Mouse (Mus musculus) lung, embryonic 14.5 days (tissue): Measurements from ENCODE around the gene Omg. TPM values are rescaled to one million over a fixed set of nuclear protein-coding genes. Genes with fewer than 3 reads are reported as not detected.

Source experiments
- ATAC-seq: fragments of 200-750 bp; cut with Nextera tagmentation; 2 replicates; pipeline ENCODE4 v1.8.0; 2017; ENCODE audit warnings: mild to moderate bottlenecking, moderate TSS enrichment, moderate library complexity; ENCODE audit not compliant: insufficient read depth
- DNase-seq: peaks from one replicate; pipeline ENCODE4 v3.0.0-alpha.2; 2015
- H3K27ac ChIP-seq: fragments of 300-500 bp; sonication (generic); 2 replicates; pipeline ENCODE4 v1.5.1; 2014; ENCODE audit warnings: low read depth, mild to moderate bottlenecking, moderate library complexity
- H3K27me3 ChIP-seq: fragments of 300-500 bp; sonication (generic); 2 replicates; pipeline ENCODE4 v1.6.1; 2014; ENCODE audit warnings: low read length, control low read depth; ENCODE audit not compliant: insufficient read depth
- H3K36me3 ChIP-seq: fragments of 300-500 bp; sonication (generic); 2 replicates; pipeline ENCODE4 v1.6.1; 2014; ENCODE audit warnings: control low read depth; ENCODE audit not compliant: insufficient read depth
- H3K4me1 ChIP-seq: fragments of 300-500 bp; sonication (generic); 2 replicates; pipeline ENCODE4 v1.6.1; 2014; ENCODE audit warnings: antibody characterized with exemption, control low read depth; ENCODE audit not compliant: insufficient read depth
- H3K4me2 ChIP-seq: fragments of 300-500 bp; sonication (generic); 2 replicates; pipeline ENCODE4 v1.6.1; 2014; ENCODE audit warnings: mild to moderate bottlenecking
- H3K4me3 ChIP-seq: fragments of 300-500 bp; sonication (generic); 2 replicates; pipeline ENCODE4 v1.5.1; 2014; ENCODE audit warnings: low read depth, low read length
- H3K9ac ChIP-seq: fragments of 300-500 bp; sonication (generic); 2 replicates; pipeline ENCODE4 v1.6.1; 2014
- H3K9me3 ChIP-seq: fragments of 300-500 bp; sonication (generic); 2 replicates; pipeline ENCODE4 v1.6.1; 2016; ENCODE audit warnings: low read depth, low read length, control low read depth
- CTCF ChIP-seq: IDR thresholded peaks from 2 replicates; pipeline ENCODE4 v1.5.1; 2016; ENCODE audit warnings: antibody characterized with exemption, low read depth
- WGBS: fragments of 180-500 bp; shearing (Covaris S2); extraction: QIAGEN DNeasy Blood & Tissue Kit; methylation state at CpG from one replicate; pipeline ENCODE4 v1.1.7; 2014; 5-methylcytosine and 5-hydroxymethylcytosine counted together
- polyA plus RNA-seq: library from polyadenylated mRNA; unstranded; fragments of >200 nt; fragmentation: Nextera tagmentation; extraction: Ambion mirVana; gene quantifications from 2 replicates; pipeline ENCODE4 v1.2.1, GENCODE M21; 2014

Gene Omg
- 0.37 and 0.38 TPM in 2 replicates for polyA plus RNA-seq

GRCm38 (mm10) chr11:79503845-79504244 lies at the start of gene Omg:
Gene Omg, minus strand, starts transcription at chr11:79504084.
- H3K36me3 ChIP-seq = no peaks in the 10 kb centered on the region
- no peak within 1 kb of the TSS for H3K4me2 ChIP-seq
- H3K9ac ChIP-seq = no peak within 1 kb of the TSS
- H3K4me1 ChIP-seq = no peaks in the 10 kb centered on the region
- DNase-seq (no peak), ATAC-seq (no peak)
- WGBS = 57% methylated on average over 8 of the region's 8 CpGs
- no peaks in the 10 kb centered on the region for H3K9me3 ChIP-seq
- TF ChIP-seq CTCF = no peak
- H3K4me3 ChIP-seq = no peak within 1 kb of the TSS
- H3K27ac ChIP-seq = no peak within 1 kb of the TSS
- no peaks in the 10 kb centered on the region for H3K27me3 ChIP-seq

- peaks cover 73% of the 10 kb centered on the region for H3K36me3 ChIP-seq
Measured at GRCm38 (mm10) chr11:79552622-79553021, 48.7 kb upstream of the Omg start.

GRCm38 (mm10) chr11:79536293-79536692 lies 32.4 kb upstream of the Omg start:
- no peak for TF ChIP-seq CTCF
- Histone ChIP-seq H3K9ac (no peak overlapping the region), H3K9me3 (no peaks in the 10 kb centered on the region), H3K4me2 (no peak overlapping the region), H3K4me3 (no peak overlapping the region), H3K27me3 (no peaks in the 10 kb centered on the region), H3K27ac (no peak overlapping the region), H3K4me1 (no peaks in the 10 kb centered on the region), H3K36me3 (peaks cover 29% of the 10 kb centered on the region)
- WGBS = 91% methylated on average over 3 of the region's 3 CpGs
- ATAC-seq (no peak), DNase-seq (no peak)

More at GRCm38 (mm10) chr11:79552622-79553021, 48.7 kb upstream of the Omg start:
- no peak overlapping the region for H3K27ac ChIP-seq
- no peak overlapping the region for H3K9ac ChIP-seq
- no peak overlapping the region for H3K4me2 ChIP-seq
- ATAC-seq = no peak
- no peak for DNase-seq
- no peaks in the 10 kb centered on the region for H3K27me3 ChIP-seq
- H3K9me3 ChIP-seq = no peaks in the 10 kb centered on the region
- 55% methylated on average over 1 of the region's 1 CpGs for WGBS
- H3K4me3 ChIP-seq = no peak overlapping the region
- no peaks in the 10 kb centered on the region for H3K4me1 ChIP-seq
- no peak for TF ChIP-seq CTCF

- no peak for DNase-seq
- WGBS = 86% methylated on average over 4 of the region's 4 CpGs
Measured at GRCm38 (mm10) chr11:79535554-79535953, 31.7 kb upstream of the Omg start.

GRCm38 (mm10) chr11:79533950-79534690 lies 30.2 kb upstream of the Omg start:
- Histone ChIP-seq H3K9me3 (no peaks in the 10 kb centered on the region), H3K27ac (peak overlapping the region; percentile 67; the same call in 1 of the 2 replicates), H3K4me1 (no peaks in the 10 kb centered on the region), H3K9ac (no peak overlapping the region), H3K4me3 (no peak overlapping the region), H3K36me3 (peaks cover 23% of the 10 kb centered on the region; the same call in 1 of the 2 replicates), H3K4me2 (no peak overlapping the region), H3K27me3 (no peaks in the 10 kb centered on the region)
- TF ChIP-seq CTCF = no peak
- ATAC-seq (peak; percentile 75; the same call in 1 of the 2 replicates), DNase-seq (peak; percentile 86)
- 57% methylated on average over 8 of the region's 8 CpGs for WGBS

More at GRCm38 (mm10) chr11:79535554-79535953, 31.7 kb upstream of the Omg start:
- no peak overlapping the region for H3K4me3 ChIP-seq
- TF ChIP-seq CTCF = no peak
- no peak overlapping the region for H3K4me2 ChIP-seq
- peaks cover 30% of the 10 kb centered on the region for H3K36me3 ChIP-seq
- no peaks in the 10 kb centered on the region for H3K27me3 ChIP-seq
- H3K9me3 ChIP-seq = no peaks in the 10 kb centered on the region
- H3K27ac ChIP-seq = no peak overlapping the region
- H3K4me1 ChIP-seq = no peaks in the 10 kb centered on the region
- ATAC-seq = no peak
- H3K9ac ChIP-seq = no peak overlapping the region

GRCm38 (mm10) chr11:79533311-79533710 lies 29.4 kb upstream of the Omg start:
- TF ChIP-seq CTCF = no peak
- 64% methylated on average over 6 of the region's 6 CpGs for WGBS
- no peak overlapping the region for H3K4me2 ChIP-seq
- ATAC-seq (no peak), DNase-seq (no peak)
- no peaks in the 10 kb centered on the region for H3K9me3 ChIP-seq
- no peaks in the 10 kb centered on the region for H3K4me1 ChIP-seq
- peak overlapping the region; percentile 15; the same call in 1 of the 2 replicates for H3K27ac ChIP-seq
- peaks cover 23% of the 10 kb centered on the region; the same call in 1 of the 2 replicates for H3K36me3 ChIP-seq
- no peaks in the 10 kb centered on the region for H3K27me3 ChIP-seq
- no peak overlapping the region for H3K9ac ChIP-seq
- no peak overlapping the region for H3K4me3 ChIP-seq

GRCm38 (mm10) chr11:79531485-79531884 lies 27.6 kb upstream of the Omg start:
- DNase-seq = no peak
- no peak overlapping the region for H3K9ac ChIP-seq
- no peak overlapping the region for H3K27ac ChIP-seq
- no peaks in the 10 kb centered on the region for H3K9me3 ChIP-seq
- no peaks in the 10 kb centered on the region for H3K4me1 ChIP-seq
- no peaks in the 10 kb centered on the region for H3K27me3 ChIP-seq
- peaks cover 18% of the 10 kb centered on the region; the same call in 1 of the 2 replicates for H3K36me3 ChIP-seq
- WGBS = 87% methylated on average over 4 of the region's 4 CpGs
- H3K4me2 ChIP-seq = no peak overlapping the region
- ATAC-seq = no peak
- H3K4me3 ChIP-seq = no peak overlapping the region
- no peak for TF ChIP-seq CTCF
